In the genomic region with DNA sequence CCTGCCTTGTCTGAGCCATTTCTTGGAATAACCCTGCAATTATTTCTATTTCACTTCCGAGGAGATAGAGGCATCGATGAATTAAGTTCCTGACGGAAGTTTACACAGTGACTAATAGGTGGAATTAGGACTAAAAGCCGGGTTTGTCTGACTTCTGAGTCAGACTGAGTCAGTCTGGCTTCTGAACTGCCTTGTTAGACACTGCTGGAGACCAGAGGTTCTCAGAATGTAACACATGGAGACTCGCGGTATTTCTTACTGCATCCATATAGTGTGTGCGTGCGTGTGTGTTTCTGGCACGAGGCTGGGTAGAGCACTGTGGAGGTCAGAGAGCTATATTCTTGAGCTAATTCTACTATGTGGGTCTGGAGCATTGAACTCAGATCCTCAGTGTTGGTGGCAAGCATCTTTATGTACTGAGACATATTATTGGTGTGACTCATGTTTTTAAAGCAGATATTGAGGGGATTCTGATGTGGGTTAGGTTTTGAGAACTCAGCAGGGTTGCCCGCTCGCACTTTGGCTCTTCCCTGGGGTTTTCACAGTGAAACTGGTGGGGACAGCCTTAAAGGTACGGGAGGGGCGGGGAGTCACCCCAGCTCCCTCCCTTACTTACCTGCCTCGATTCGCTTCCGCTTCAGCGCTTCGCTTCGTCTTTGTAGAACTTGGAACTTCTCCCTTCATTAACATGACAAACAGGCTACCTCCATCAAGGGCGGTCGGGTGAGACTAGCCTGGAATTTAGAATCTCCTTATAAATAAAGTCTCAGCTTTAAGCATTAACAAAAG, we compare ENCODE assay signal across 8 mouse cellular contexts.
DNase-seq lines count a peak whose midpoint lies in the region; ATAC-seq and TF ChIP-seq lines count a peak whose summit lies in the region.

No protein-coding gene starts in this region.

- 0 out of 2 replicates have a peak overlapping the region, but pooled peaks have one; percentile 8 for H3K9ac ChIP-seq in heart, embryonic 11.5 days (ENCODE audit: low read depth, low read length)
- no peak overlapping the region for H3K9ac ChIP-seq in ES-Bruce4 (ENCODE audit: low read depth, poor library complexity, severe bottlenecking)
- no peak overlapping the region for H3K9ac ChIP-seq in forebrain, embryonic 14.5 days (ENCODE audit: low read length)

- no peak overlapping the region for H3K27ac ChIP-seq in heart, embryonic 11.5 days (ENCODE audit: low read depth, low read length)
- 0 out of 2 replicates have a peak overlapping the region, but pooled peaks have one; percentile 37 for H3K27ac ChIP-seq in ES-Bruce4 (ENCODE audit: insufficient read depth, low read length)
- H3K27ac ChIP-seq in forebrain, embryonic 14.5 days (ENCODE audit: low read depth, low read length) = no peak overlapping the region

- H3K4me3 ChIP-seq in heart, embryonic 11.5 days (ENCODE audit: low read depth, low read length) = peak overlapping the region; percentile 26
- peak overlapping the region; percentile 14; the same call in 1 of the 2 replicates for H3K4me3 ChIP-seq in ES-Bruce4 (ENCODE audit: low read depth, low read length)
- H3K4me3 ChIP-seq in forebrain, embryonic 14.5 days (ENCODE audit: low read depth, low read length) = no peak overlapping the region

- intact Hi-C loops in heart, postnatal 10 days (cut with DNase I) = no loop called here

- no peaks in the 10 kb centered on the region for H3K9me3 ChIP-seq in heart, embryonic 11.5 days (replicated peaks; ENCODE audit: control insufficient read depth, low read length)
- no peaks in the 10 kb centered on the region for H3K9me3 ChIP-seq in ES-Bruce4 (replicated peaks; ENCODE audit: control insufficient read depth, insufficient read depth, low read length, poor library complexity, severe bottlenecking)
- no peaks in the 10 kb centered on the region for H3K9me3 ChIP-seq in forebrain, embryonic 14.5 days (replicated peaks; ENCODE audit: control insufficient read depth, low read length)

- 7% methylated on average over 21 of the region's 21 CpGs for WGBS in heart, embryonic 11.5 days (ENCODE audit: insufficient replicate concordance)
- WGBS in forebrain, embryonic 14.5 days = 7% methylated on average over 21 of the region's 21 CpGs

- DNase-seq in heart, postnatal 10 days = no peak
- DNase-seq in forebrain, embryonic 14.5 days (ENCODE audit: low spot score) = peak; percentile 25
- DNase-seq in mesoderm, embryonic 11.5 days (ENCODE audit: low read depth, low spot score) = peak; percentile 18
- no peak for DNase-seq in cerebellum, adult 11-12 months
- DNase-seq in cerebellum, postnatal 10 days = no peak
- no peak for DNase-seq in spleen, adult 18-20 months

- H3K27me3 ChIP-seq in heart, embryonic 11.5 days (ENCODE audit: control insufficient read depth, insufficient read depth, low read length) = peaks cover 4% of the 10 kb centered on the region
- H3K27me3 ChIP-seq in ES-Bruce4 (ENCODE audit: control insufficient read depth, insufficient read depth, low read length, poor library complexity, severe bottlenecking) = no peaks in the 10 kb centered on the region
- H3K27me3 ChIP-seq in forebrain, embryonic 14.5 days (replicated peaks; ENCODE audit: control insufficient read depth, insufficient read depth, low read length) = no peaks in the 10 kb centered on the region

- no peak for TF ChIP-seq EP300 in ES-Bruce4 (IDR thresholded peaks at IDR 0.05; ENCODE audit: insufficient read depth, low read depth, low read length)

- no peak for TF ChIP-seq POLR2A in ES-Bruce4 (IDR thresholded peaks at IDR 0.05; ENCODE audit: insufficient read depth, low read length)

- no peaks in the 10 kb centered on the region for H3K36me3 ChIP-seq in heart, embryonic 11.5 days (ENCODE audit: control insufficient read depth, insufficient read depth, low read length)
- H3K36me3 ChIP-seq in ES-Bruce4 (ENCODE audit: control insufficient read depth, insufficient read depth, low read length, poor library complexity, severe bottlenecking) = no peaks in the 10 kb centered on the region
- H3K36me3 ChIP-seq in forebrain, embryonic 14.5 days (ENCODE audit: control insufficient read depth, insufficient read depth, low read length) = no peaks in the 10 kb centered on the region

- H3K4me1 ChIP-seq in heart, embryonic 11.5 days (ENCODE audit: control insufficient read depth, insufficient read depth, low read length) = no peaks in the 10 kb centered on the region
- peaks cover 2% of the 10 kb centered on the region for H3K4me1 ChIP-seq in ES-Bruce4 (ENCODE audit: control insufficient read depth, insufficient read depth, low read length)
- H3K4me1 ChIP-seq in forebrain, embryonic 14.5 days (ENCODE audit: control insufficient read depth, insufficient read depth, low read length) = peaks cover 8% of the 10 kb centered on the region

- TF ChIP-seq CTCF in ES-Bruce4 (IDR thresholded peaks at IDR 0.05; ENCODE audit: low read depth, low read length) = no peak

- H3K4me2 ChIP-seq in heart, embryonic 11.5 days = peak overlapping the region; percentile 61
- H3K4me2 ChIP-seq in forebrain, embryonic 14.5 days (ENCODE audit: low read length) = peak overlapping the region; percentile 43

- no peak for ATAC-seq in heart, embryonic 11.5 days (replicated peaks; ENCODE audit: insufficient number of reproducible peaks, low FRiP score, low TSS enrichment)
- peak; percentile 53 for ATAC-seq in forebrain, embryonic 14.5 days

Comparison
In these comparisons a context has a peak if more than half of its experiments do, and no peak if none do; other contexts are left out.
1. DNase-seq: peak in forebrain, embryonic 14.5 days (single experiment) and mesoderm, embryonic 11.5 days (single experiment); none in heart, postnatal 10 days (0 of 2), cerebellum, adult 11-12 months (single experiment), cerebellum, postnatal 10 days (0 of 2) and spleen, adult 18-20 months (0 of 2).